Mouse (Mus musculus) heart, embryonic 15.5 days (tissue): ENCODE data around the gene Dnah9. TPM values are rescaled to one million over a fixed set of nuclear protein-coding genes. Genes with fewer than 3 reads are reported as not detected.

Experiments used
- ATAC-seq: fragments of 200-750 bp; cut with Nextera tagmentation; replicated peaks from 2 replicates; pipeline ENCODE4 v1.8.0; 2017; ENCODE audit warnings: low read depth, moderate TSS enrichment; ENCODE audit not compliant: insufficient number of reproducible peaks, insufficient read depth, low FRiP score
- H3K27ac ChIP-seq: fragments of 300-500 bp; sonication (generic); 2 replicates; pipeline ENCODE4 v1.5.1; 2015; ENCODE audit warnings: mild to moderate bottlenecking, inconsistent platforms
- H3K27me3 ChIP-seq: fragments of 300-500 bp; sonication (generic); 2 replicates; pipeline ENCODE4 v1.6.1; 2015; ENCODE audit warnings: inconsistent platforms
- H3K36me3 ChIP-seq: fragments of 300-500 bp; sonication (generic); 2 replicates; pipeline ENCODE4 v1.6.1; 2015; ENCODE audit warnings: mild to moderate bottlenecking, inconsistent platforms
- H3K4me1 ChIP-seq: fragments of 300-500 bp; sonication (generic); replicated peaks from 2 replicates; pipeline ENCODE4 v1.6.1; 2015; ENCODE audit warnings: inconsistent platforms
- H3K4me2 ChIP-seq: fragments of 300-500 bp; sonication (generic); 2 replicates; pipeline ENCODE4 v1.6.1; 2015; ENCODE audit warnings: inconsistent platforms, mild to moderate bottlenecking, moderate library complexity
- H3K4me3 ChIP-seq: fragments of 300-500 bp; sonication (generic); 2 replicates; pipeline ENCODE4 v1.5.1; 2015; ENCODE audit warnings: mild to moderate bottlenecking, inconsistent platforms
- H3K9ac ChIP-seq: fragments of 300-500 bp; sonication (generic); 2 replicates; pipeline ENCODE4 v1.6.1; 2015; ENCODE audit warnings: mild to moderate bottlenecking, inconsistent platforms
- H3K9me3 ChIP-seq: fragments of 300-500 bp; sonication (generic); replicated peaks from 2 replicates; pipeline ENCODE4 v1.6.1; 2016; ENCODE audit warnings: inconsistent platforms
- WGBS: fragments of 180-500 bp; shearing (Covaris S2); methylation state at CpG from one replicate; pipeline ENCODE4 v1.1.7; 2015; ENCODE audit warnings: mixed read lengths; 5-methylcytosine and 5-hydroxymethylcytosine counted together
- polyA plus RNA-seq: library from polyadenylated mRNA; unstranded; fragments of >200 nt; fragmentation: Nextera tagmentation; extraction: Ambion mirVana; gene quantifications from 2 replicates; pipeline ENCODE4 v1.2.1, GENCODE M21; 2015

Gene Dnah9
- polyA plus RNA-seq, 1 experiment from 2014 or later: 0.14 TPM

DNA sequence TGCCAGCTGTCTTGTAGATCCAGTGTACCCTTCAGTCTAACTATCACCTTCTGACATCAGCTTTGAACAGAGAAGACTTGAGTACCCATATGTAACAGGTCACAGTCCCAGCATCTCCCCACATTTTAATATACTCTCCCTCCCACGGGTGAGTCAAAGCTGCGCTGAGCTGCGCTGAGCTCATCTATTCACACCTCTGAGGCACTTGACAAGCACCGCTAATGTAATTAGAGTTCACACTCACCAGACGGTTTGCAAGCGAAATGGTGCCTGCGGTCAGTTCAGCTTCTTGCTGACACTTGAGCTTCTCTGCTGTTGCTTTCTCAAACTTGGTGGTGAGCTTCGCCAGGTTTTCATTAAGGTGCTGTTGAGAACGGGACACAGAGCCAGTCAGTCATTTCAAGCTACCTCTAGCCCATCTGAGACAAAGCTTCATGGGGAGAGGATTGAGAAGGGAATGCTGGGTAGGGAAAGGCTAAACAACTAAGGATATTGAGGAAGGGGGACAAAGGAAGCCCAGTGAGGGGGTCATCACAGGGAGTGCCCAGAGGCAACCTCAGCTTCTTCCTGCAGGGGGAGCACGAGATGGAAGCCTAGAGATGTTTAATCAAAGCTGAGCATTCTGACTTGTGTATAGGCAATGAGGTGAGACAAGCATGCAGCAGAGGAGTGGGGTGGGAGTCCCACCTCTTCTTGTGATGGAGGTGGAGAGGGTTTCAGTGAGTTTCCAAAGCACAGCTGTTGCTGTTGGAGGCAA lies 249.7 kb downstream of the Dnah9 start:
- H3K4me1 ChIP-seq: no peaks in the 10 kb centered on the region
- no peak overlapping the region for H3K9ac ChIP-seq
- no peak overlapping the region for H3K4me2 ChIP-seq
- no peak overlapping the region for H3K27ac ChIP-seq
- WGBS: 40% methylated on average over 10 of the region's 10 CpGs
- no peaks in the 10 kb centered on the region for H3K9me3 ChIP-seq
- H3K4me3 ChIP-seq: no peak overlapping the region
- no peak for ATAC-seq
- H3K27me3 ChIP-seq: no peaks in the 10 kb centered on the region
- no peaks in the 10 kb centered on the region for H3K36me3 ChIP-seq

DNA sequence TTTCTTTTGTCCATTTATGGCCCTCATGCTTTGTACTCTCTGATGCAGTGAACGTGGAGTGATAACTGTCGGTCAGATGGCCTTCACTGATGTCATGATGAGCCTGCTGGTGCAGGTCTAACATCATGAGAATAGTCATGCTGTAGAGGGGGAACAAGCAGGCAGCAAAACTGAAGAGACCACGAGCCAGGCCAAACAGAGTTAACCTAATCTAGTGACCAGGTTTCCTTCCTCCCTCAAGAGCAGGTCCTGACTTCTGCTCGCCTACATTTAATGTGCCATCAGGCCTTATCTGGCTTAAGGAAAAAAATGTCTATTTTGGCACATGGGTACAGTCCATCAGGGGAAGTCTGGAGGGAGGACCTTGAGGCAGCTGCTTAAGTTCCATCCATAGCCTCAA lies 259.2 kb downstream of the Dnah9 start:
- no peaks in the 10 kb centered on the region for H3K9me3 ChIP-seq
- no peak overlapping the region for H3K4me3 ChIP-seq
- WGBS: 54% methylated on average over 4 of the region's 4 CpGs
- no peaks in the 10 kb centered on the region for H3K4me1 ChIP-seq
- no peak overlapping the region for H3K4me2 ChIP-seq
- no peaks in the 10 kb centered on the region for H3K36me3 ChIP-seq
- H3K27ac ChIP-seq: no peak overlapping the region
- ATAC-seq: no peak
- no peaks in the 10 kb centered on the region for H3K27me3 ChIP-seq
- no peak overlapping the region for H3K9ac ChIP-seq

DNA sequence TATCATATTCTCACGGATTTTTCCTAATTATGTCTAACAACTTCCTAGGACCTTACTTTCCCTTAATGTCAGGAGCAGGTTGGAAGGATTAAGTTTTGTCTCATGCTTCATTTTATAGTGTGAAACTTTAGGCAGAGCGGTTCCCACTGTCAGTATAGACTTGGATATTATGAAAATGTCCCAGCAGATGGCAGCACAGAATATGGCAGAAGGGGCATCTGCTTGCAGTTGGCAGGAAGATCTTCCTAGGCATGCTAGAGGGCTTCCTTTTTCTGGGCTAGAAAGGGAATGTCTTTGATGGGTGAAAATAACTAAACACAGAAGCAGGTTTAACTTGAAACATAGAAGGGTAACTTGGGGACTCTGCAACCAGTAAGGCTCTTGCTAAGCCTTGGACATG lies 262.9 kb downstream of the Dnah9 start:
- Histone ChIP-seq H3K27me3 (no peaks in the 10 kb centered on the region), H3K36me3 (no peaks in the 10 kb centered on the region), H3K4me2 (no peak overlapping the region), H3K4me1 (no peaks in the 10 kb centered on the region), H3K9ac (no peak overlapping the region), H3K27ac (no peak overlapping the region), H3K9me3 (no peaks in the 10 kb centered on the region), H3K4me3 (no peak overlapping the region)
- no peak for ATAC-seq
- WGBS: 49% methylated on average over 2 of the region's 2 CpGs

DNA sequence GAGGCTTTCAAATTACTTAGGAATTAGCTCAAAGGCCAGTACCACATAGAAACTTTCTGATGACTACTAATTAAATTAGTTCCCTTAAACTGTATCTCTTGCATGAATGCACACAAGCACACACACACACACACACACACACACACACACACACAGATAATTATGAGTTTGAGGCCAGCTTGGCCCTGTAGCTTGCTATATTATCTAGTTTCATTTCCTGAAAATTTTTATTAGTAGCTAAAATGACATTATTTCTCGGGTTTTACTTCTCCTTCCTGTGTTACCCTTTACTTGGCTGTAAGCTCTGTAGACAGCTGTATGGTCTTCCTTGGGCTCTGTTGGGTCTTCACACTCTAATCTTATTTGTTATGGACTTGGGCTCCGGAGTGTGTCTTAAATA lies 264.4 kb downstream of the Dnah9 start:
- no peaks in the 10 kb centered on the region for H3K27me3 ChIP-seq
- H3K9ac ChIP-seq: no peak overlapping the region
- H3K36me3 ChIP-seq: no peaks in the 10 kb centered on the region
- no peaks in the 10 kb centered on the region for H3K9me3 ChIP-seq
- no peak overlapping the region for H3K27ac ChIP-seq
- 59% methylated on average over 2 of the region's 2 CpGs for WGBS
- no peaks in the 10 kb centered on the region for H3K4me1 ChIP-seq
- no peak for ATAC-seq
- H3K4me3 ChIP-seq: no peak overlapping the region
- no peak overlapping the region for H3K4me2 ChIP-seq

DNA sequence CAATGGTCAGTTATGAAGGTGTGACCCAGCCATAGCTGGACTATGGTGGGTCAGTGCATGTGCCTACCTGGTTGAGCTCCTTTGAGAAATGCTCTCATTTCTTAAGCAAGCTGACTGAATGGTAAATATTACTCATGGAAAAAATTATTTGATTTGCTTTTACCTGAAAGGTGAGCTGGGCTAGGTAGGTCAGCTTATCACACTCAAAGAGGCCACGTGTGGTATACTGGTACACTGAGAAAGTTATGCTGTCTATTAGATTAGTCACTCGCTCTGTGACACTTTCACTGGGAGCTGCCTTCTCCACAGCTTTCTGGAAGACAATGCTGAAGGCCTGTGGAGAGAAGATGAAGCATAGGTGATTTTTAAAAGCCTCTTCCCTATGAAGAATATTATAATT lies 286.9 kb downstream of the Dnah9 start:
- no peak for ATAC-seq
- Histone ChIP-seq H3K4me1 (no peaks in the 10 kb centered on the region), H3K9me3 (no peaks in the 10 kb centered on the region), H3K9ac (no peak overlapping the region), H3K4me3 (no peak overlapping the region), H3K36me3 (no peaks in the 10 kb centered on the region), H3K27ac (no peak overlapping the region), H3K4me2 (no peak overlapping the region), H3K27me3 (no peaks in the 10 kb centered on the region)
- 74% methylated on average over 2 of the region's 2 CpGs for WGBS

- ATAC-seq: no peak
- no peaks in the 10 kb centered on the region for H3K27me3 ChIP-seq
- no peak overlapping the region for H3K4me3 ChIP-seq
- no peaks in the 10 kb centered on the region for H3K9me3 ChIP-seq
- no peak overlapping the region for H3K27ac ChIP-seq
- no peaks in the 10 kb centered on the region for H3K36me3 ChIP-seq
- H3K4me2 ChIP-seq: no peak overlapping the region
- WGBS: 60% methylated on average over 1 of the region's 1 CpGs
- H3K9ac ChIP-seq: no peak overlapping the region
- H3K4me1 ChIP-seq: no peaks in the 10 kb centered on the region
These were observed 291.1 kb downstream of the Dnah9 start for GRCm38 (mm10) chr11:65877146-65877775.

GRCm38 (mm10) chr11:65861476-65861875 lies 306.9 kb downstream of the Dnah9 start:
- no peaks in the 10 kb centered on the region for H3K27me3 ChIP-seq
- no peak overlapping the region for H3K9ac ChIP-seq
- no peak for ATAC-seq
- H3K36me3 ChIP-seq: no peaks in the 10 kb centered on the region
- H3K4me1 ChIP-seq: no peaks in the 10 kb centered on the region
- H3K4me2 ChIP-seq: no peak overlapping the region
- no peak overlapping the region for H3K4me3 ChIP-seq
- H3K9me3 ChIP-seq: no peaks in the 10 kb centered on the region
- 62% methylated on average over 4 of the region's 4 CpGs for WGBS
- H3K27ac ChIP-seq: no peak overlapping the region

- ATAC-seq: no peak
- Histone ChIP-seq H3K27me3 (no peaks in the 10 kb centered on the region), H3K9me3 (no peaks in the 10 kb centered on the region), H3K4me1 (no peaks in the 10 kb centered on the region), H3K9ac (no peak overlapping the region), H3K27ac (no peak overlapping the region), H3K4me2 (no peak overlapping the region), H3K36me3 (no peaks in the 10 kb centered on the region), H3K4me3 (no peak overlapping the region)
- WGBS: 14% methylated on average over 1 of the region's 1 CpGs
These were observed 316.3 kb downstream of the Dnah9 start for GRCm38 (mm10) chr11:65852066-65852465.

DNA sequence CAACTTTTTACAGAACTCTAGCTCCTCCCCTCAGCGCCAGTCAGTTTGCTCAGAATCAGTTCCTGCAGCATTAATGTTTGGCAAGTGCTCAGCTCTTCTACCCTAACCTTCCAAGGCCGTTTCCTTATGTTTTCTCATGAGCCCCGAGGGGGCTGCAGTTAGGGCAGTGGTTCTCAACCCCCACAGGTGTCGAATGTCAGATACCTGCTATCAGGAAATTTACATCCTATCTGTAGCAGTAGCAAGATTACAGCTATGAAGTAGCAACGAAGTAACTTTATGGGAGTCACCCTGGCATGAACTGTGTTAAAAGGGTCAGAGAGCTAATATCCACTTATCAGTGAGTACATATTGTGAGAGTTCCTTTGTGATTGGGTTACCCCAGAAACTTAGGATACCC lies 321.9 kb downstream of the Dnah9 start:
- 43% methylated on average over 5 of the region's 5 CpGs for WGBS
- Histone ChIP-seq H3K27ac (no peak overlapping the region), H3K27me3 (no peaks in the 10 kb centered on the region), H3K9me3 (no peaks in the 10 kb centered on the region), H3K4me2 (no peak overlapping the region), H3K4me3 (no peak overlapping the region), H3K4me1 (no peaks in the 10 kb centered on the region), H3K36me3 (no peaks in the 10 kb centered on the region), H3K9ac (no peak overlapping the region)
- no peak for ATAC-seq

- no peak overlapping the region for H3K27ac ChIP-seq
- H3K9me3 ChIP-seq: no peaks in the 10 kb centered on the region
- no peaks in the 10 kb centered on the region for H3K36me3 ChIP-seq
- H3K4me2 ChIP-seq: no peak overlapping the region
- no peak overlapping the region for H3K4me3 ChIP-seq
- H3K27me3 ChIP-seq: no peaks in the 10 kb centered on the region
- ATAC-seq: no peak
- WGBS: 38% methylated on average over 8 of the region's 8 CpGs
- H3K4me1 ChIP-seq: peaks cover 4% of the 10 kb centered on the region; the same call in 1 of the 2 replicates
- H3K9ac ChIP-seq: no peak overlapping the region
These were observed 329.4 kb downstream of the Dnah9 start for GRCm38 (mm10) chr11:65838999-65839398.

- 91% methylated on average over 3 of the region's 3 CpGs for WGBS
- Histone ChIP-seq H3K9ac (no peak overlapping the region), H3K4me1 (no peaks in the 10 kb centered on the region), H3K27ac (no peak overlapping the region), H3K4me2 (no peak overlapping the region), H3K36me3 (peaks cover 50% of the 10 kb centered on the region), H3K27me3 (no peaks in the 10 kb centered on the region), H3K9me3 (no peaks in the 10 kb centered on the region), H3K4me3 (no peak overlapping the region)
- ATAC-seq: no peak
These were observed 343.8 kb downstream of the Dnah9 start for GRCm38 (mm10) chr11:65824556-65824955.

DNA sequence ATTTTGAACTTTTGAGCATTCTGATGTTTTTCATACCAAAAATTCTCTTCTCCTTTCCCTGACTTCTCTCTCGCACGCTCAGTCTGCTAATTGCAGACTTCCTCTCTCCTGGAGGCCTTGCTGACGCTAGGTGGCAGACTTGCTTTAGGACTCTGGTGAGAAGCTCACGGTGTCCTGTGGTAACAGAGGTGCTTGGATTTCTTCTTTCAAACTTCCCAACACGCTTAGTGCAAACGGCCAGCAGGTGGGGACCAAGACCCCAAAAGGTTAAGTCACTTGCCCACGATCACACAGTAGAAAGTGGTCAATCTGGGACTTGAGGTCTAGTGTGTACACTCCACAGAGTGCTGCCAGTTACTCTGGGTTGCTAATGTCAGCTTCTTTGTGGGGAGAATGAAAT lies 347.5 kb downstream of the Dnah9 start:
- H3K4me2 ChIP-seq: no peak overlapping the region
- H3K4me3 ChIP-seq: no peak overlapping the region
- H3K4me1 ChIP-seq: peaks cover 3% of the 10 kb centered on the region; the same call in 1 of the 2 replicates
- no peak overlapping the region for H3K9ac ChIP-seq
- no peak overlapping the region for H3K27ac ChIP-seq
- H3K9me3 ChIP-seq: no peaks in the 10 kb centered on the region
- no peaks in the 10 kb centered on the region for H3K27me3 ChIP-seq
- 15% methylated on average over 7 of the region's 7 CpGs for WGBS
- H3K36me3 ChIP-seq: peaks cover 40% of the 10 kb centered on the region
- no peak for ATAC-seq
